Mouse (Mus musculus) embryo, embryonic 11.5 days (tissue): ENCODE data around the gene Mdm4.
A peak's percentile ranks its signal among the peaks of the same experiment; 100 is the strongest.
"Not testable (repeated sequence)": the region's sequence is repeated elsewhere in the genome, so short reads cannot be mapped to it uniquely, and the experiment has no call there.

ENCODE experiments used
- DNase-seq: peaks from one replicate; pipeline ENCODE4 v3.0.0-alpha.2; 2012; ENCODE audit warnings: low read depth, low spot score

Mdm4 gene

GRCm38 (mm10) chr1:133053034-133053433 is 22.7 kb upstream of the Mdm4 start:
- no peak for DNase-seq

- DNase-seq: no peak
Measured at GRCm38 (mm10) chr1:133051829-133052228, 21.5 kb upstream of the Mdm4 start.

GRCm38 (mm10) chr1:133050001-133050431 is 19.7 kb upstream of the Mdm4 start:
- no peak for DNase-seq

- DNase-seq: no peak
Measured at GRCm38 (mm10) chr1:133048690-133049089, 18.3 kb upstream of the Mdm4 start.

GRCm38 (mm10) chr1:133047575-133047974 is 17.2 kb upstream of the Mdm4 start:
- DNase-seq: no peak

- DNase-seq: no peak
Measured at GRCm38 (mm10) chr1:133046441-133046931, 16.1 kb upstream of the Mdm4 start.

GRCm38 (mm10) chr1:133045861-133046440 is 15.6 kb upstream of the Mdm4 start:
- DNase-seq: no peak

GRCm38 (mm10) chr1:133045011-133045860 is 14.9 kb upstream of the Mdm4 start, which contains the start of gene Pik3c2b:
Pik3c2b (plus strand) TSS chr1:133045667.
- no peak for DNase-seq

GRCm38 (mm10) chr1:133039505-133039949 is 9.2 kb upstream of the Mdm4 start:
- no peak for DNase-seq

GRCm38 (mm10) chr1:133034682-133035081 is 4.3 kb upstream of the Mdm4 start:
- DNase-seq: not testable (repeated sequence)

GRCm38 (mm10) chr1:133034091-133034460 is 3.7 kb upstream of the Mdm4 start:
- DNase-seq: no peak

GRCm38 (mm10) chr1:133033316-133034090 is 3.1 kb upstream of the Mdm4 start:
- DNase-seq: peak; percentile 80

GRCm38 (mm10) chr1:133032981-133033315 is 2.6 kb upstream of the Mdm4 start:
- DNase-seq: no peak

- no peak for DNase-seq
Measured at GRCm38 (mm10) chr1:133029744-133030143, 617 bp downstream of the Mdm4 start.

- DNase-seq: no peak
Measured at GRCm38 (mm10) chr1:133027980-133028379, 2.4 kb downstream of the Mdm4 start.

GRCm38 (mm10) chr1:133027126-133027525 is 3.2 kb downstream of the Mdm4 start:
- no peak for DNase-seq

- DNase-seq: not testable (repeated sequence)
Measured at GRCm38 (mm10) chr1:133025796-133026190, 4.6 kb downstream of the Mdm4 start.

GRCm38 (mm10) chr1:133025051-133025795 is 5.1 kb downstream of the Mdm4 start:
- DNase-seq: peak; percentile 90

- DNase-seq: no peak
Measured at GRCm38 (mm10) chr1:133024426-133024825, 5.9 kb downstream of the Mdm4 start.

GRCm38 (mm10) chr1:133023723-133024122 is 6.6 kb downstream of the Mdm4 start:
- DNase-seq: not testable (repeated sequence)

- DNase-seq: not testable (repeated sequence)
Measured at GRCm38 (mm10) chr1:133021971-133022370, 8.4 kb downstream of the Mdm4 start.
